Mouse (Mus musculus): Measurements from ENCODE around the gene Elmo1. TPM values are rescaled to one million over a fixed set of nuclear protein-coding genes. Genes with fewer than 3 reads are reported as not detected.

Gene Elmo1
- polyA plus RNA-seq (2016; fragmentation: Nextera tagmentation; extraction: Ambion mirVana), result 7.1 and 9.1 TPM in 2 replicates

GRCm38 (mm10) chr13:20090133-20090710 lies at the start of gene Elmo1:
Gene Elmo1, plus strand, starts transcription at chr13:20090596.
- no peak for DNase-seq (ENCODE audit: low spot score)
- H3K9me3 ChIP-seq (replicated peaks), result no peaks in the 10 kb centered on the region

GRCm38 (mm10) chr13:20041169-20041830 lies 49.1 kb upstream of the Elmo1 start:
- Histone ChIP-seq H3K4me1 (no peaks in the 10 kb centered on the region), H3K9me3 (replicated peaks) (no peaks in the 10 kb centered on the region), H3K27me3 (ENCODE audit: low read depth, poor library complexity, severe bottlenecking) (no peaks in the 10 kb centered on the region), H3K27ac (no peak overlapping the region), H3K36me3 (no peaks in the 10 kb centered on the region), H3K4me3 (no peak overlapping the region)
- no peak for DNase-seq (ENCODE audit: low spot score)
- 48% methylated on average over 2 of the region's 2 CpGs for WGBS

More at GRCm38 (mm10) chr13:20090133-20090710, at the start of gene Elmo1:
- H3K4me3 ChIP-seq, result peak within 1 kb of the TSS; percentile 85
- peak within 1 kb of the TSS; percentile 85 for H3K27ac ChIP-seq
- H3K36me3 ChIP-seq, result no peaks in the 10 kb centered on the region
- H3K27me3 ChIP-seq (ENCODE audit: low read depth, poor library complexity, severe bottlenecking), result peaks cover 22% of the 10 kb centered on the region
- WGBS, result under 1% methylated on average over 46 of the region's 49 CpGs
- H3K4me1 ChIP-seq, result peaks cover 11% of the 10 kb centered on the region; the same call in 1 of the 2 replicates

GRCm38 (mm10) chr13:20042856-20043255 lies 47.5 kb upstream of the Elmo1 start:
- Histone ChIP-seq H3K9me3 (replicated peaks) (no peaks in the 10 kb centered on the region), H3K4me1 (no peaks in the 10 kb centered on the region), H3K36me3 (no peaks in the 10 kb centered on the region), H3K27ac (no peak overlapping the region), H3K4me3 (no peak overlapping the region), H3K27me3 (ENCODE audit: low read depth, poor library complexity, severe bottlenecking) (no peaks in the 10 kb centered on the region)
- no peak for DNase-seq (ENCODE audit: low spot score)
- WGBS, result 85% methylated on average over 2 of the region's 2 CpGs

- H3K27me3 ChIP-seq (ENCODE audit: low read depth, poor library complexity, severe bottlenecking), result no peaks in the 10 kb centered on the region; the same call in 1 of the 2 replicates
- H3K36me3 ChIP-seq, result no peaks in the 10 kb centered on the region
- H3K27ac ChIP-seq, result no peak overlapping the region
- no peak for DNase-seq (ENCODE audit: low spot score)
- no peaks in the 10 kb centered on the region for H3K9me3 ChIP-seq (replicated peaks)
- H3K4me3 ChIP-seq, result no peak overlapping the region
- no peaks in the 10 kb centered on the region for H3K4me1 ChIP-seq
- WGBS, result 92% methylated on average over 2 of the region's 2 CpGs
Observed at GRCm38 (mm10) chr13:20045350-20045749, 45.0 kb upstream of the Elmo1 start.

- H3K36me3 ChIP-seq, result no peaks in the 10 kb centered on the region
- no peaks in the 10 kb centered on the region for H3K9me3 ChIP-seq (replicated peaks)
- H3K27ac ChIP-seq, result no peak overlapping the region
- no peaks in the 10 kb centered on the region; the same call in 1 of the 2 replicates for H3K27me3 ChIP-seq (ENCODE audit: low read depth, poor library complexity, severe bottlenecking)
- no peak overlapping the region for H3K4me3 ChIP-seq
- no peak for DNase-seq (ENCODE audit: low spot score)
- no peaks in the 10 kb centered on the region for H3K4me1 ChIP-seq
- WGBS, result 77% methylated on average over 5 of the region's 5 CpGs
Observed at GRCm38 (mm10) chr13:20045836-20046235, 44.6 kb upstream of the Elmo1 start.

- H3K36me3 ChIP-seq, result no peaks in the 10 kb centered on the region
- no peaks in the 10 kb centered on the region for H3K4me1 ChIP-seq
- H3K4me3 ChIP-seq, result no peak overlapping the region
- WGBS, result 85% methylated on average over 4 of the region's 4 CpGs
- H3K9me3 ChIP-seq (replicated peaks), result no peaks in the 10 kb centered on the region
- H3K27ac ChIP-seq, result no peak overlapping the region
- no peaks in the 10 kb centered on the region; the same call in 1 of the 2 replicates for H3K27me3 ChIP-seq (ENCODE audit: low read depth, poor library complexity, severe bottlenecking)
- no peak for DNase-seq (ENCODE audit: low spot score)
Observed at GRCm38 (mm10) chr13:20046406-20046805, 44.0 kb upstream of the Elmo1 start.

GRCm38 (mm10) chr13:20047926-20048836 lies 42.2 kb upstream of the Elmo1 start:
- WGBS, result 66% methylated on average over 14 of the region's 14 CpGs
- Histone ChIP-seq H3K27me3 (ENCODE audit: low read depth, poor library complexity, severe bottlenecking) (no peaks in the 10 kb centered on the region; the same call in 1 of the 2 replicates), H3K36me3 (no peaks in the 10 kb centered on the region), H3K27ac (no peak overlapping the region), H3K9me3 (replicated peaks) (no peaks in the 10 kb centered on the region), H3K4me3 (no peak overlapping the region), H3K4me1 (no peaks in the 10 kb centered on the region)
- no peak for DNase-seq (ENCODE audit: low spot score)

GRCm38 (mm10) chr13:20048837-20049160 lies 41.6 kb upstream of the Elmo1 start:
- H3K4me1 ChIP-seq, result no peaks in the 10 kb centered on the region
- WGBS, result 55% methylated on average over 2 of the region's 2 CpGs
- H3K27me3 ChIP-seq (ENCODE audit: low read depth, poor library complexity, severe bottlenecking), result no peaks in the 10 kb centered on the region; the same call in 1 of the 2 replicates
- no peaks in the 10 kb centered on the region for H3K9me3 ChIP-seq (replicated peaks)
- no peak for DNase-seq (ENCODE audit: low spot score)
- no peak overlapping the region for H3K27ac ChIP-seq
- H3K36me3 ChIP-seq, result no peaks in the 10 kb centered on the region
- no peak overlapping the region for H3K4me3 ChIP-seq

- Histone ChIP-seq H3K9me3 (replicated peaks) (no peaks in the 10 kb centered on the region), H3K27me3 (ENCODE audit: low read depth, poor library complexity, severe bottlenecking) (no peaks in the 10 kb centered on the region; the same call in 1 of the 2 replicates), H3K36me3 (no peaks in the 10 kb centered on the region), H3K27ac (no peak overlapping the region), H3K4me3 (no peak overlapping the region), H3K4me1 (no peaks in the 10 kb centered on the region)
- WGBS, result 77% methylated on average over 8 of the region's 8 CpGs
- DNase-seq (ENCODE audit: low spot score), result no peak
Observed at GRCm38 (mm10) chr13:20049654-20050053, 40.7 kb upstream of the Elmo1 start.

- Histone ChIP-seq H3K9me3 (replicated peaks) (no peaks in the 10 kb centered on the region), H3K4me3 (no peak overlapping the region), H3K27ac (no peak overlapping the region), H3K4me1 (no peaks in the 10 kb centered on the region), H3K27me3 (ENCODE audit: low read depth, poor library complexity, severe bottlenecking) (no peaks in the 10 kb centered on the region; the same call in 1 of the 2 replicates), H3K36me3 (no peaks in the 10 kb centered on the region)
- DNase-seq (ENCODE audit: low spot score), result no peak
- 93% methylated on average over 10 of the region's 10 CpGs for WGBS
Observed at GRCm38 (mm10) chr13:20050149-20050548, 40.2 kb upstream of the Elmo1 start.

GRCm38 (mm10) chr13:20057926-20058325 lies 32.5 kb upstream of the Elmo1 start:
- no peaks in the 10 kb centered on the region for H3K36me3 ChIP-seq
- no peak for DNase-seq (ENCODE audit: low spot score)
- no peak overlapping the region for H3K27ac ChIP-seq
- WGBS, result 82% methylated on average over 1 of the region's 1 CpGs
- no peaks in the 10 kb centered on the region for H3K9me3 ChIP-seq (replicated peaks)
- no peak overlapping the region for H3K4me3 ChIP-seq
- H3K4me1 ChIP-seq, result no peaks in the 10 kb centered on the region
- no peaks in the 10 kb centered on the region for H3K27me3 ChIP-seq (ENCODE audit: low read depth, poor library complexity, severe bottlenecking)

GRCm38 (mm10) chr13:20061031-20061430 lies 29.4 kb upstream of the Elmo1 start:
- Histone ChIP-seq H3K9me3 (replicated peaks) (no peaks in the 10 kb centered on the region), H3K36me3 (no peaks in the 10 kb centered on the region), H3K4me3 (no peak overlapping the region), H3K27me3 (ENCODE audit: low read depth, poor library complexity, severe bottlenecking) (no peaks in the 10 kb centered on the region), H3K27ac (no peak overlapping the region), H3K4me1 (no peaks in the 10 kb centered on the region)
- WGBS, result 77% methylated on average over 5 of the region's 5 CpGs
- DNase-seq (ENCODE audit: low spot score), result no peak

- DNase-seq (ENCODE audit: low spot score), result no peak
- Histone ChIP-seq H3K4me1 (no peaks in the 10 kb centered on the region), H3K36me3 (no peaks in the 10 kb centered on the region), H3K27ac (no peak overlapping the region), H3K27me3 (ENCODE audit: low read depth, poor library complexity, severe bottlenecking) (no peaks in the 10 kb centered on the region), H3K4me3 (no peak overlapping the region), H3K9me3 (replicated peaks) (no peaks in the 10 kb centered on the region)
- WGBS, result 81% methylated on average over 5 of the region's 5 CpGs
Observed at GRCm38 (mm10) chr13:20063331-20063730, 27.1 kb upstream of the Elmo1 start.
